Mouse (Mus musculus) stomach, embryonic 16.5 days (tissue): Measurements from ENCODE around the gene Ficd. TPM values are rescaled to one million over a fixed set of nuclear protein-coding genes. Genes with fewer than 3 reads are reported as not detected.

Experiments used
- ATAC-seq: fragments of 200-750 bp; cut with Nextera tagmentation; 2 replicates; pipeline ENCODE4 v1.8.0; 2017; ENCODE audit warnings: moderate number of reproducible peaks, moderate TSS enrichment; ENCODE audit not compliant: insufficient read depth, low FRiP score
- H3K27ac ChIP-seq: fragments of 300-500 bp; sonication (generic); 2 replicates; pipeline ENCODE4 v1.5.1; 2014; ENCODE audit warnings: low read length
- H3K27me3 ChIP-seq: fragments of 300-500 bp; sonication (generic); 2 replicates; pipeline ENCODE4 v1.6.1; 2014; ENCODE audit warnings: low read length, control low read depth, mixed read lengths; ENCODE audit not compliant: control insufficient read depth, insufficient read depth
- H3K36me3 ChIP-seq: fragments of 300-500 bp; sonication (generic); 2 replicates; pipeline ENCODE4 v1.6.1; 2014; ENCODE audit warnings: low read length; ENCODE audit not compliant: control insufficient read depth, insufficient read depth
- H3K4me1 ChIP-seq: fragments of 300-500 bp; sonication (generic); 2 replicates; pipeline ENCODE4 v1.6.1; 2014; ENCODE audit warnings: low read length, control low read depth, mixed read lengths; ENCODE audit not compliant: control insufficient read depth, insufficient read depth
- H3K4me2 ChIP-seq: fragments of 300-500 bp; sonication (generic); 2 replicates; pipeline ENCODE4 v1.6.1; 2014; ENCODE audit warnings: low read depth, low read length, mixed read lengths
- H3K4me3 ChIP-seq: fragments of 300-500 bp; sonication (generic); replicated peaks from 2 replicates; pipeline ENCODE4 v1.5.1; 2014; ENCODE audit warnings: mild to moderate bottlenecking, low read length
- H3K9ac ChIP-seq: fragments of 300-500 bp; sonication (generic); 2 replicates; pipeline ENCODE4 v1.6.1; 2014; ENCODE audit warnings: low read length
- H3K9me3 ChIP-seq: fragments of 300-500 bp; sonication (generic); replicated peaks from 2 replicates; pipeline ENCODE4 v1.6.1; 2016; ENCODE audit warnings: low read length, control low read depth; ENCODE audit not compliant: control insufficient read depth
- WGBS: fragments of 180-500 bp; shearing (Covaris S2); extraction: QIAGEN DNeasy Blood & Tissue Kit; methylation state at CpG from one replicate; pipeline ENCODE4 v1.1.7; 2014; 5-methylcytosine and 5-hydroxymethylcytosine counted together
- polyA plus RNA-seq: library from polyadenylated mRNA; unstranded; fragments of >200 nt; fragmentation: Nextera tagmentation; extraction: Ambion mirVana; gene quantifications from 2 replicates; pipeline ENCODE4 v1.2.1, GENCODE M21; 2015

Gene Ficd
- polyA plus RNA-seq = 7.0 and 9.1 TPM in 2 replicates

- Histone ChIP-seq H3K36me3 (peaks cover 9% of the 10 kb centered on the region), H3K9me3 (no peaks in the 10 kb centered on the region), H3K4me2 (peak within 1 kb of the TSS; percentile 81), H3K9ac (peak within 1 kb of the TSS; percentile 78), H3K27me3 (no peaks in the 10 kb centered on the region), H3K4me1 (peaks cover 14% of the 10 kb centered on the region), H3K4me3 (peak within 1 kb of the TSS; percentile 71), H3K27ac (peak within 1 kb of the TSS; percentile 95)
- ATAC-seq = peak; percentile 96
- under 1% methylated on average over 71 of the region's 71 CpGs for WGBS
These were observed at the start of gene Ficd for GRCm38 (mm10) chr5:113735345-113736112. Ficd (plus strand) TSS chr5:113735803.

- no peak overlapping the region for H3K9ac ChIP-seq
- no peaks in the 10 kb centered on the region for H3K27me3 ChIP-seq
- no peak overlapping the region for H3K27ac ChIP-seq
- H3K36me3 ChIP-seq = no peaks in the 10 kb centered on the region
- WGBS = 79% methylated on average over 5 of the region's 5 CpGs
- no peaks in the 10 kb centered on the region for H3K4me1 ChIP-seq
- no peak for ATAC-seq
- no peak overlapping the region for H3K4me3 ChIP-seq
- H3K4me2 ChIP-seq = no peak overlapping the region
- no peaks in the 10 kb centered on the region for H3K9me3 ChIP-seq
These were observed 48.1 kb upstream of the Ficd start for GRCm38 (mm10) chr5:113687514-113687913.

- no peak for ATAC-seq
- H3K27ac ChIP-seq = no peak overlapping the region
- H3K27me3 ChIP-seq = no peaks in the 10 kb centered on the region
- WGBS = 79% methylated on average over 15 of the region's 15 CpGs
- H3K36me3 ChIP-seq = no peaks in the 10 kb centered on the region
- H3K4me1 ChIP-seq = peaks cover 5% of the 10 kb centered on the region; the same call in 1 of the 2 replicates
- H3K9me3 ChIP-seq = no peaks in the 10 kb centered on the region
- no peak overlapping the region for H3K4me2 ChIP-seq
- H3K4me3 ChIP-seq = no peak overlapping the region
- no peak overlapping the region for H3K9ac ChIP-seq
These were observed 45.5 kb upstream of the Ficd start for GRCm38 (mm10) chr5:113690069-113690548.

- Histone ChIP-seq H3K4me3 (no peak overlapping the region), H3K27me3 (no peaks in the 10 kb centered on the region), H3K4me2 (no peak overlapping the region), H3K9ac (no peak overlapping the region), H3K4me1 (peaks cover 5% of the 10 kb centered on the region; the same call in 1 of the 2 replicates), H3K9me3 (no peaks in the 10 kb centered on the region), H3K36me3 (no peaks in the 10 kb centered on the region), H3K27ac (no peak overlapping the region)
- ATAC-seq = no peak
- 81% methylated on average over 2 of the region's 2 CpGs for WGBS
These were observed 44.7 kb upstream of the Ficd start for GRCm38 (mm10) chr5:113690866-113691265.

GRCm38 (mm10) chr5:113693196-113693755, 42.3 kb upstream of the Ficd start:
- Histone ChIP-seq H3K27ac (no peak overlapping the region), H3K4me2 (no peak overlapping the region), H3K4me1 (peaks cover 5% of the 10 kb centered on the region; the same call in 1 of the 2 replicates), H3K36me3 (no peaks in the 10 kb centered on the region), H3K4me3 (no peak overlapping the region), H3K9me3 (no peaks in the 10 kb centered on the region), H3K9ac (no peak overlapping the region), H3K27me3 (no peaks in the 10 kb centered on the region)
- ATAC-seq = no peak
- WGBS = 87% methylated on average over 8 of the region's 8 CpGs

- 52% methylated on average over 4 of the region's 4 CpGs for WGBS
- no peak for ATAC-seq
- Histone ChIP-seq H3K27me3 (no peaks in the 10 kb centered on the region), H3K27ac (peak overlapping the region; percentile 53; the same call in 1 of the 2 replicates), H3K4me2 (no peak overlapping the region), H3K9me3 (no peaks in the 10 kb centered on the region), H3K4me3 (no peak overlapping the region), H3K36me3 (no peaks in the 10 kb centered on the region), H3K9ac (no peak overlapping the region), H3K4me1 (peaks cover 5% of the 10 kb centered on the region; the same call in 1 of the 2 replicates)
These were observed 41.6 kb upstream of the Ficd start for GRCm38 (mm10) chr5:113694000-113694399.

GRCm38 (mm10) chr5:113694415-113694814, 41.2 kb upstream of the Ficd start:
- H3K4me2 ChIP-seq = no peak overlapping the region
- H3K4me1 ChIP-seq = peaks cover 5% of the 10 kb centered on the region; the same call in 1 of the 2 replicates
- H3K9me3 ChIP-seq = no peaks in the 10 kb centered on the region
- peak; percentile 66; the same call in 1 of the 2 replicates for ATAC-seq
- peak overlapping the region; percentile 53 for H3K27ac ChIP-seq
- 17% methylated on average over 5 of the region's 5 CpGs for WGBS
- H3K36me3 ChIP-seq = no peaks in the 10 kb centered on the region
- H3K9ac ChIP-seq = no peak overlapping the region; the same call in 1 of the 2 replicates
- H3K4me3 ChIP-seq = no peak overlapping the region
- H3K27me3 ChIP-seq = no peaks in the 10 kb centered on the region

GRCm38 (mm10) chr5:113700388-113701023, 35.1 kb upstream of the Ficd start:
- Histone ChIP-seq H3K4me2 (no peak overlapping the region), H3K4me1 (no peaks in the 10 kb centered on the region), H3K27me3 (no peaks in the 10 kb centered on the region), H3K9ac (no peak overlapping the region), H3K4me3 (no peak overlapping the region), H3K27ac (no peak overlapping the region), H3K36me3 (no peaks in the 10 kb centered on the region), H3K9me3 (no peaks in the 10 kb centered on the region)
- 68% methylated on average over 19 of the region's 19 CpGs for WGBS
- no peak for ATAC-seq
